Mouse (Mus musculus) kidney, adult 2 months (tissue): ENCODE data around the gene Hoxa9.

Experiments used
- CTCF ChIP-seq: fragments of 200-500 bp; conservative IDR thresholded peaks from 2 replicates; pipeline ENCODE4 v1.5.1; 2011; ENCODE audit warnings: low read depth, mild to moderate bottlenecking, control low read depth, low read length, moderate library complexity, mixed read lengths; ENCODE audit not compliant: insufficient read depth, insufficient read length
- POLR2A ChIP-seq: fragments of 200-500 bp; IDR thresholded peaks from one replicate; pipeline ENCODE4 v1.6.1; 2011; ENCODE audit warnings: low read depth, low read length, control low read depth

- TF ChIP-seq CTCF, result no peak
- TF ChIP-seq POLR2A, result no peak
These were observed 10.7 kb downstream of the Hoxa9 start for GRCm38 (mm10) chr6:52220003-52220864.
